Mouse (Mus musculus): ENCODE results near the gene Cnn2.

Cnn2 gene

GRCm38 (mm10) chr10:80018739-80019297 lies 30.4 kb downstream of the Cnn2 start:
- no peak for DNase-seq (ENCODE audit: low spot score in 2 of 2)

GRCm38 (mm10) chr10:80019471-80020131 lies 31.2 kb downstream of the Cnn2 start:
- no peak for DNase-seq (ENCODE audit: low spot score in 2 of 2)

GRCm38 (mm10) chr10:80020191-80020590 lies 31.8 kb downstream of the Cnn2 start:
- no peak for DNase-seq (ENCODE audit: low spot score in 2 of 2)

GRCm38 (mm10) chr10:80020603-80021319 lies 32.4 kb downstream of the Cnn2 start:
- DNase-seq (ENCODE audit: low spot score in 2 of 2) = no peak

DNA sequence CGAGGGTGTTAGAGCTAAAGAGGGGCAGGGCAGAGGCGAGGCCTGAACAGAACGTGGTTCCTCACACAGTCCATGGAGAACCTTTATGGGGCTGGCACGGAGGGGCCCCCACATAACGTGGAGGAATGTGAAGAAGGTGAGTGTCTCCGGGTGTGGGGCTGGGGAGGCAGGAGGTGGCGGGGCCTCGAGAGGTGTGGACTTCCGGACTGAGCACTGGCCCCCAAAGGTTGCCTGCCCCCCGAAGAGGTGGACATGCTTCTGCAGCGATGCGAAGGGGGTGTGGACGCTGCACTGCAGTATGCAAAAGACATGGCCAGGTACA lies 32.9 kb downstream of the Cnn2 start:
- DNase-seq (ENCODE audit: low spot score in 2 of 2) = no peak

DNA sequence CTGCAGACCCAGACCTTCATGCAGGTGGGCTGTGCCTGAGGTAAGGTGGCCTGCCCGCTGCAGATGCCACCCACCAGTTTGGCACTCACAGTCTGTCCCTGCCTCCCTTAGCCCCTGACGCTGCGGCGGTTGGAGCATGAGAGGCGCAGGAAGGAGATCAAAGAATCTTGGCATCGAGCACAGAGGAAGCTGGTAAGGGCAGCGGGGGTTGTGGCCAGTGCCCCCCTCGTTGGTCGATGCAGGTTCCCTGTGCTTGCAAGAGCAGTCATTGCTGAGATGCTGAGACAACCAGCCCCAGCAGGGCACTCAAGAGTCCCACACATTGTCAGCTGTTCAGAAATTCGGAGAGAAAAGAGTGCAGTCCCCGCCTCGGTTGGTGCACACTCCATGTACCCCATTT lies 33.8 kb downstream of the Cnn2 start:
- DNase-seq (ENCODE audit: low spot score in 2 of 2) = no peak

GRCm38 (mm10) chr10:80022806-80023205 lies 34.4 kb downstream of the Cnn2 start:
- DNase-seq (ENCODE audit: low spot score in 2 of 2) = no peak

GRCm38 (mm10) chr10:80023758-80024157 lies 35.4 kb downstream of the Cnn2 start:
- no peak for DNase-seq (ENCODE audit: low spot score in 2 of 2)

DNA sequence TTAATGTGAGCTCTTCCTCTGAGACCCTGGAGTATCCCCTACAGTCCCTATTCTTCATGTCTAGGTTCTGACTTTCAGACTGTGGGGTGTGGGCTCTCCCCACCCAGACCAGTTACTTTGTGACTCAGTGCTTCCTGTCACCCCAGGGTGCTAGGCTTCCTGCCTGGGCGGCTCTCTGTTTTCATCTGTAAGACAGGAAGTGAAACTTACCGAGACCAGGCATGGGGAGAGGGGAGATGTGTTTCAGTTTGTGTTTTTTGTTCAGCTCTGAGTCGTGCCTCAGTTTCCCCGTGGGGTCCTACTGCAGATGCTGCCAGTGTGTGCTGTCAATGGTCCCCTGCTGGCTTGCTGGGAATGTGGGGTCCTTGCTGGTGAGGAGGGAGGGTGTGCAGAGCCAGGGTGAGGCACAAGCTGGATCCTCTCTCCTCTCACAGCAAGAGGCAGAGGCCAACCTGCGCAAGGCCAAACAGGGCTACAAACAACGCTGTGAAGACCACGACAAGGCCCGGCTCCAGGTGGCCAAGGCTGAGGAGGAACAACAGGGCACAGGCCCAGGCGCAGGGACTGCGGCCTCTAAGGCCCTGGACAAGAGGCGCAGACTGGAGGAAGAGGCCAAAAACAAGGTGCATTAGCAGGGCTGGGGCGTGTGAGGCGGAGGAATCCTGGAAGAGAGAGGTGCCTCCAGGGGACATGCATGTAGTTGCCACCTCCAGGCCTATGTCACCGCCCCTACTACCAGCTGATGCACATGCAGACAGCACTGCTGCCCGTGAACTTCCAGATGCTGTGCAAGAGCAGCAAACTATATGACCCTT lies 36.1 kb downstream of the Cnn2 start:
- no peak for DNase-seq (ENCODE audit: low spot score in 2 of 2)

DNA sequence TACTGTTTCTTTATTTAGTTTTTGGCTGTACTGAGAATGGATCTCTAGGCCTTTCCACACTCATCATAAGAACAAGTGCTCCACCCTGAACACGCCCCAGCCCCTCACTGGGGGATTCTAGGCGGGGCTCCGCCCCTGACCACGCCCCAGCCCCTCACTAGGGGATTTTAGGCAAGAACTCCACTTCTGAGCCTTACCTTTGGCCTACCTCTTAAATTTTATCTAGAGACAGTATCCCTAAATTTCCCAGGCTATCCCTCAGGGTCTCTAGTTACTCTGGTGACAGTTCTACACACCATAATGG lies 36.6 kb downstream of the Cnn2 start:
- no peak for DNase-seq (ENCODE audit: low spot score in 2 of 2)

GRCm38 (mm10) chr10:80025463-80025862 lies 37.1 kb downstream of the Cnn2 start:
- DNase-seq (ENCODE audit: low spot score in 2 of 2) = no peak

DNA sequence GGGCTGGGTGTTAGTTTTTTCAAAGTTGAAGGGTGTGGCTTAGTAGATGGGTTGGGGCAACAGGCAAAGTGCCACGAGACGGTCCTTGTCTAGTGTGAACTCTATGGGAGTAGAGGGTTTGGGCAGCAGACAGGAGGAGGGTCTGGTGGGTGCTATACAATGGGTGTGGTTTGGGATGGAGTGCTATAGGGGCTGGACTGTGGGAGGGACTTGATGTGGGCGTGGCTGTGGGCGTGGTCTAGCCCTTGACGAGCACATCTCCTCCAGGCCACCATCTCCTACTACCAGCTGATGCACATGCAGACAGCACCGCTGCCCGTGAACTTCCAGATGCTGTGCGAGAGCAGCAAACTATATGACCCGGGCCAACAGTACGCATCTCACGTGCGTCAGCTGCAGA lies 37.5 kb downstream of the Cnn2 start:
- no peak for DNase-seq (ENCODE audit: low spot score in 2 of 2)

- no peak for DNase-seq (ENCODE audit: low spot score in 2 of 2)
These were observed 39.5 kb downstream of the Cnn2 start for GRCm38 (mm10) chr10:80027681-80028520.

DNA sequence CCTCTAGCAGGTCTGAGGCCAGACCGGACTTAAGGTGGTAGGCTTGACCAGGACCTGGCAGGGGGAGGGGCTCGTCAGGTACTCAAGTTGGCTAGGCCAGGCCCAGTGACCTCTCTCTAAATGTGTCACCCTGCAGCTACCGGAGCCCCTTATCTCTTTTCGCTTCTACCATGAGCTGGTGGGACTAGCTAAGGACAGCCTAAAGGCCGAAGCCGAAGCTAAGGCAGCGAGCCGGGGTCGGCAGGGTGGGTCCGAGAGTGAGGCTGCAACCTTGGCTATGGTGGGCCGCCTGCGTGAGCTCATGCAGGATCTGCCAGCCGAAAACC lies 40.1 kb downstream of the Cnn2 start:
- DNase-seq (ENCODE audit: low spot score in 2 of 2) = no peak

GRCm38 (mm10) chr10:80030191-80030590 lies 41.8 kb downstream of the Cnn2 start:
- DNase-seq (ENCODE audit: low spot score in 2 of 2) = no peak

GRCm38 (mm10) chr10:80030736-80031135 lies 42.4 kb downstream of the Cnn2 start:
- no peak for DNase-seq (ENCODE audit: low spot score in 2 of 2)

GRCm38 (mm10) chr10:80032799-80033480 lies 44.6 kb downstream of the Cnn2 start:
- no peak for DNase-seq (ENCODE audit: low spot score in 2 of 2)

- no peak for DNase-seq (ENCODE audit: low spot score in 2 of 2)
These were observed 45.4 kb downstream of the Cnn2 start for GRCm38 (mm10) chr10:80033511-80034391.

- DNase-seq (ENCODE audit: low spot score in 2 of 2) = no peak
These were observed 46.8 kb downstream of the Cnn2 start for GRCm38 (mm10) chr10:80035148-80035547.

GRCm38 (mm10) chr10:80035686-80036085 lies 47.3 kb downstream of the Cnn2 start:
- DNase-seq (ENCODE audit: low spot score in 2 of 2) = no peak
